Mouse (Mus musculus) embryonic facial prominence, embryonic 12.5 days (tissue): ENCODE measurements at regions not wholly inside any gene's neighbourhood (a gene's known extent, or its start where the extent isn't known, plus 50 kb on each side); places are given as distances from the start of the nearest gene placed in this dataset.
"Not testable (repeated sequence)": the region's sequence is repeated elsewhere in the genome, so short reads cannot be mapped to it uniquely, and the experiment has no call there.

ENCODE experiments used
- ATAC-seq: fragments of 200-750 bp; cut with Nextera tagmentation; 2 replicates; pipeline ENCODE4 v1.8.0; 2017; ENCODE audit not compliant: insufficient number of reproducible peaks, insufficient read depth, low FRiP score, low TSS enrichment
- H3K27ac ChIP-seq: fragments of 300-500 bp; sonication (generic); 2 replicates; pipeline ENCODE4 v1.5.1; 2016; ENCODE audit warnings: mild to moderate bottlenecking
- H3K27me3 ChIP-seq: fragments of 300-500 bp; sonication (generic); 2 replicates; pipeline ENCODE4 v1.6.1; 2016; ENCODE audit warnings: mild to moderate bottlenecking, moderate library complexity
- H3K36me3 ChIP-seq: fragments of 300-500 bp; sonication (generic); 2 replicates; pipeline ENCODE4 v1.6.1; 2016; ENCODE audit warnings: mild to moderate bottlenecking
- H3K4me1 ChIP-seq: fragments of 300-500 bp; sonication (generic); 2 replicates; pipeline ENCODE4 v1.6.1; 2016
- H3K4me2 ChIP-seq: fragments of 300-500 bp; sonication (generic); replicated peaks from 2 replicates; pipeline ENCODE4 v1.6.1; 2016; ENCODE audit warnings: mild to moderate bottlenecking, moderate library complexity
- H3K4me3 ChIP-seq: fragments of 300-500 bp; sonication (generic); 2 replicates; pipeline ENCODE4 v1.5.1; 2016; ENCODE audit warnings: mild to moderate bottlenecking
- H3K9ac ChIP-seq: fragments of 300-500 bp; sonication (generic); 2 replicates; pipeline ENCODE4 v1.6.1; 2016; ENCODE audit warnings: mild to moderate bottlenecking, moderate library complexity
- H3K9me3 ChIP-seq: fragments of 300-500 bp; sonication (generic); 2 replicates; pipeline ENCODE4 v1.6.1; 2016; ENCODE audit warnings: mild to moderate bottlenecking, moderate library complexity
- WGBS: fragments of 180-500 bp; shearing (Covaris S2); methylation state at CpG from one replicate; pipeline ENCODE4 v1.1.7; 2016; 5-methylcytosine and 5-hydroxymethylcytosine counted together

DNA sequence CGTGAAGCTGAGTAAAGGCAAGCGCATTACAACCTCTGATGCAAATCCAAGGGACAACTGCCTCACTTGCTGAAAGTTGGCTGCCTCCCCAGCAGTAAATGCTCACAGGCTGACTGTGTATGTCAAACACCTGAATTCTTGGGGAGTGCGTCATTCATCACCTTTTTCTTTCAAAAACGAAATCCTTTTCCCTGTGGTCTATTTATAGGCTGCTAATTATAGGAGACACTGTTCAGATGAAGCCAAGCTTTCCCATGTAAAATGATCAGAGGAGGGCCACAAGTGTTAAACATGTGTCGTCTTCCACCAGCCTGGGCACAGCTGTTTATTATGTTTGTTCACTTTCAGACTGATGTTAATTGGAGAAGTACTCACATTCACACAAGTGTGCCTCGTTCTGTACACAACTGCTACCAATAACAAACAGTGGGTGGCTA is 450.6 kb downstream of the Gm11232 start:
- no peaks in the 10 kb centered on the region for H3K36me3 ChIP-seq
- no peak for ATAC-seq
- H3K9me3 ChIP-seq, result no peaks in the 10 kb centered on the region
- H3K27ac ChIP-seq, result no peak overlapping the region
- H3K9ac ChIP-seq, result no peak overlapping the region
- no peak overlapping the region for H3K4me2 ChIP-seq
- 51% methylated on average over 6 of the region's 6 CpGs for WGBS
- no peaks in the 10 kb centered on the region for H3K27me3 ChIP-seq
- no peak overlapping the region for H3K4me3 ChIP-seq
- H3K4me1 ChIP-seq, result no peaks in the 10 kb centered on the region

DNA sequence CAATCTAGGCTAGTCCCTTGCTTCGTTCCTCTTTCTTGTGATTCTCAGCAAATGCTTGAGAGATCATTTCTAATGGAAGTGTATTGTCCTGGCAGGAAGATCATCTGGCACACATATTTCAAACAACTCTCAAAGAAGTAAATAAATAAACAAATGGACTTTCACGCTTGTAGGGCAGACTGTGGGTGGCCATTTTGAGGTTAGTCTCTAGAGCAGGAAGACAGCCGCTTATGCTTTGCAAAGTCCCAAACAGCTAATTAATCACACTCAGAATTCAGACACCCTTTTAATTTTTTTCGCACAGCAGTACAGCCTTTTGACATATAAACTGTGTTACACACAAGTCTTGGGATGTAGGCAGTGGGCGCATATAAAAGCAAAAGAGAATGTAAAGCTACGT is 451.1 kb downstream of the Gm11232 start:
- H3K9me3 ChIP-seq, result no peaks in the 10 kb centered on the region
- H3K9ac ChIP-seq, result no peak overlapping the region
- H3K27ac ChIP-seq, result no peak overlapping the region
- no peak overlapping the region for H3K4me2 ChIP-seq
- no peak overlapping the region for H3K4me3 ChIP-seq
- H3K4me1 ChIP-seq, result no peaks in the 10 kb centered on the region
- H3K36me3 ChIP-seq, result no peaks in the 10 kb centered on the region
- 80% methylated on average over 6 of the region's 6 CpGs for WGBS
- ATAC-seq, result no peak
- no peaks in the 10 kb centered on the region for H3K27me3 ChIP-seq

DNA sequence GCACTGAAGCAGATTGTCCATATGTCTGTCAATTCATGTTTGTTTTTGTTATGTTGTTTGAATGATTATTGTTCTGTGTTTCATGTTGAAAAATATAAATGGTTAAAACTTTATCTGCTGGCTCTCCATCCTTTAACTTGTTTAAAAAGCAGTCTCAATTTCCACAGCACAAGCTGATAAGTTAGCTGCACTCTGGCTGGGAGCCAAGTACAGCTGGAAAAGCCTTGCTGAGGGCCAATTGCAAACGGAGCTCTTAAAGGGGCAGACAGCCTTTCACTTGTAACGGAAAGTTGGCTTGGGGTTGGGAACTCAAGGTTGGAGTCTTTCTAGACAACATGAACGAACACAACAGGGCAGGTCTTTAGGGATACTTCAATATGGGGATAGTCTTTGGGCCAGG is 462.0 kb downstream of the Gm11232 start:
- H3K27me3 ChIP-seq, H3K4me1 ChIP-seq, H3K9me3 ChIP-seq, H3K4me2 ChIP-seq, H3K9ac ChIP-seq, ATAC-seq, H3K36me3 ChIP-seq, H3K4me3 ChIP-seq, H3K27ac ChIP-seq: not testable (repeated sequence)
- WGBS, result 76% methylated on average over 3 of the region's 3 CpGs

- H3K4me3 ChIP-seq, result no peak overlapping the region
- peaks cover 4% of the 10 kb centered on the region; the same call in 1 of the 2 replicates for H3K9me3 ChIP-seq
- no peaks in the 10 kb centered on the region for H3K4me1 ChIP-seq
- H3K9ac ChIP-seq, result no peak overlapping the region
- 88% methylated on average over 10 of the region's 10 CpGs for WGBS
- no peak for ATAC-seq
- H3K36me3 ChIP-seq, result no peaks in the 10 kb centered on the region
- H3K4me2 ChIP-seq, result no peak overlapping the region
- H3K27me3 ChIP-seq, result no peaks in the 10 kb centered on the region
- H3K27ac ChIP-seq, result no peak overlapping the region
These were observed 466.0 kb downstream of the Gm11232 start for GRCm38 (mm10) chr4:71291741-71292149.

DNA sequence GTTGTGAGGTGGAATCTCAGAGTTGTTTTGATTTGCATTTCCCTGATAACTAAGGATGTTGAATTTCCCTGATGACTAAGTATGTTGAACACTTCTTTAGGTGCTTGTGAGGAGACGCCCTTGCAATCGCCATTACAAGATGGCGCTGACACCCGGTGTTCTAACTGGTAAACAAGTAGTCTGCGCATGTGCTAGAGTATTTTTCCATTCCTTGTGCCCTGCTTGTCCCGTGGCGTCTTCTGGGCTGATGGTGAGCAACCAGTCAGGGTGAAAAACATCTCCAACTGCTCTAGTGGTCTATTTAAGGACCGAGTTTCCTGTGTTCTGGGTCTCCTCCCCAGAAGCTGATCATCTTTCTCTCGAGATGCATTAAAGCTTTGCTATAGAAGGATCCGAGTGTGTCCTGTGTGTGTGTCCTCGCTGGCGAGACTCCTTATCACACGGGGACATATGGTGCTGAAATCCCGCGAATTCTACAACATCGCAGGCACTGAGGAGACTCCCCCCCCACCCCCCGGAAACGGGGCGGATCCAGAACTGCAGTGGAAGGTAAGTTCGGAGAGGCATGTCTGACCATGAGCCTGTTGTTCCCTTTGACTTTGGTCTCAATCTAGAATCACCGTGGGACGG is 466.5 kb downstream of the Gm11232 start:
- H3K4me1 ChIP-seq, ATAC-seq, H3K9me3 ChIP-seq, H3K4me3 ChIP-seq, H3K27me3 ChIP-seq, H3K27ac ChIP-seq, H3K36me3 ChIP-seq, H3K9ac ChIP-seq, H3K4me2 ChIP-seq: not testable (repeated sequence)
- 95% methylated on average over 22 of the region's 22 CpGs for WGBS

- WGBS, result 88% methylated on average over 1 of the region's 1 CpGs
- H3K27ac ChIP-seq, result no peak overlapping the region
- no peaks in the 10 kb centered on the region for H3K4me1 ChIP-seq
- H3K4me3 ChIP-seq, result no peak overlapping the region
- no peaks in the 10 kb centered on the region for H3K27me3 ChIP-seq
- H3K9ac ChIP-seq, result no peak overlapping the region
- no peaks in the 10 kb centered on the region for H3K9me3 ChIP-seq
- H3K4me2 ChIP-seq, result no peak overlapping the region
- no peaks in the 10 kb centered on the region for H3K36me3 ChIP-seq
- no peak for ATAC-seq
These were observed 474.6 kb downstream of the Gm11232 start for GRCm38 (mm10) chr4:71283147-71283546.

GRCm38 (mm10) chr4:71279710-71280109 is 478.1 kb downstream of the Gm11232 start:
- no peaks in the 10 kb centered on the region for H3K9me3 ChIP-seq
- H3K4me3 ChIP-seq, result no peak overlapping the region
- no peaks in the 10 kb centered on the region for H3K36me3 ChIP-seq
- no peak overlapping the region for H3K27ac ChIP-seq
- no peaks in the 10 kb centered on the region for H3K27me3 ChIP-seq
- 68% methylated on average over 1 of the region's 1 CpGs for WGBS
- H3K4me2 ChIP-seq, result no peak overlapping the region
- no peak for ATAC-seq
- no peaks in the 10 kb centered on the region for H3K4me1 ChIP-seq
- no peak overlapping the region for H3K9ac ChIP-seq

DNA sequence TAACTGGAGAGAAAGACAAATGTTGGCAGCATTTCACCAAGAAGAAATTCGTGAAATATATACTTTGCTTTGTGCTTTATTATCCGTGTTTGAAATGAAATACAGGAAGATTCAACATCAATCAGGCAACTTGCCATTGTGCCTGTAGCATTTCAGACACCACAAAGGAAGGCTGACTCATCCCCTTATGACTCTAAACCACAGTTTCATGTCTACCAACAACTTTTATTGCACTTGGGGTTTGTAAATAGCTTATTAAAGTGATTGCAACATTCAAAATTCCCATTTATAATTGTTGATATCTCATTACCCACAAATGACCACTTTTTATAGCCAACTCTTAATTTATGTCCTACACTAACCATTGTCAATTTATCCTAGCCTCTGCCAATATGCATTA is 497.9 kb downstream of the Gm11232 start:
- Histone ChIP-seq H3K9ac (no peak overlapping the region), H3K9me3 (no peaks in the 10 kb centered on the region), H3K36me3 (no peaks in the 10 kb centered on the region), H3K27ac (no peak overlapping the region), H3K4me2 (no peak overlapping the region), H3K4me1 (no peaks in the 10 kb centered on the region), H3K4me3 (no peak overlapping the region), H3K27me3 (no peaks in the 10 kb centered on the region)
- WGBS, result 78% methylated on average over 2 of the region's 2 CpGs
- no peak for ATAC-seq

GRCm38 (mm10) chr4:71230497-71230872 is 527.3 kb downstream of the Gm11232 start:
- 34% methylated on average over 4 of the region's 4 CpGs for WGBS
- Histone ChIP-seq H3K27me3 (no peaks in the 10 kb centered on the region), H3K27ac (no peak overlapping the region), H3K4me2 (no peak overlapping the region), H3K4me1 (no peaks in the 10 kb centered on the region), H3K9me3 (no peaks in the 10 kb centered on the region), H3K9ac (no peak overlapping the region), H3K4me3 (no peak overlapping the region), H3K36me3 (no peaks in the 10 kb centered on the region)
- no peak for ATAC-seq

- 80% methylated on average over 3 of the region's 3 CpGs for WGBS
- no peak for ATAC-seq
These were observed 527.8 kb downstream of the Gm11232 start for GRCm38 (mm10) chr4:71229796-71230496.

DNA sequence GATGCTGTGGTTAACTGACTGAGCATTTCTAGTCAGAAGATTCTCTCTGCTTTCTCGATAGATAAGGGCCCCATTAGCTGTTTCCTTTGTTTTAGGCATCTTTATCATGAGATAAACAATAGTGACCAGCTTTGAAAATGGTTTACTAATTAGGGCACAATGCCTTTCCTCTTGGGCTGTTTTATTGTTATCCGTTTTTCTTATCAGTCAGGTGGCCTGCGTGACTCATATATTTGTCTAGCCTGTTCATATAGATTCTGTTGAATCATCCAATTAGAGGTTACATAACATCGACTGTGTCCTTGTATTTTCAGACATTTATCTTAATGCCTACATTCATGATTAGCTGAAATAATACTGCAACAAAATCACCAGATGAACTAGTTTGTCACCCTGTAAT is 531.1 kb downstream of the Gm11232 start:
- H3K9ac ChIP-seq, result no peak overlapping the region
- ATAC-seq, result no peak
- no peaks in the 10 kb centered on the region for H3K36me3 ChIP-seq
- H3K27ac ChIP-seq, result no peak overlapping the region
- H3K4me2 ChIP-seq, result no peak overlapping the region
- H3K4me1 ChIP-seq, result no peaks in the 10 kb centered on the region
- no peaks in the 10 kb centered on the region for H3K27me3 ChIP-seq
- WGBS, result 87% methylated on average over 4 of the region's 4 CpGs
- no peaks in the 10 kb centered on the region for H3K9me3 ChIP-seq
- H3K4me3 ChIP-seq, result no peak overlapping the region

More at GRCm38 (mm10) chr4:71229796-71230496, 527.8 kb downstream of the Gm11232 start:
- Histone ChIP-seq H3K9ac (no peak overlapping the region), H3K9me3 (no peaks in the 10 kb centered on the region), H3K27ac (no peak overlapping the region), H3K27me3 (no peaks in the 10 kb centered on the region), H3K4me1 (no peaks in the 10 kb centered on the region), H3K4me3 (no peak overlapping the region), H3K36me3 (no peaks in the 10 kb centered on the region), H3K4me2 (no peak overlapping the region)

GRCm38 (mm10) chr4:71218060-71218459 is 539.7 kb downstream of the Gm11232 start:
- whole genome bisulfite sequencing, result 32% methylated on average over 3 of the region's 3 CpGs
- Histone ChIP-seq H3K9ac (no peak overlapping the region), H3K4me2 (no peak overlapping the region), H3K4me1 (no peaks in the 10 kb centered on the region), H3K27ac (no peak overlapping the region), H3K9me3 (no peaks in the 10 kb centered on the region), H3K27me3 (no peaks in the 10 kb centered on the region), H3K36me3 (no peaks in the 10 kb centered on the region), H3K4me3 (no peak overlapping the region)
- no peak for ATAC-seq
